Mouse (Mus musculus) CH12.LX (cell line): Measurements from ENCODE around the gene Dph7. TPM values are rescaled to one million over a fixed set of nuclear protein-coding genes. Genes with fewer than 3 reads are reported as not detected.

ENCODE experiments used
- DNase-seq: peaks from one replicate; pipeline ENCODE4 v3.0.0-alpha.2; 2013; ENCODE audit errors: extremely low read depth
- H3K27ac ChIP-seq: 2 replicates; pipeline ENCODE4 v1.5.1; 2012; ENCODE audit warnings: low read depth, mild to moderate bottlenecking, control low read depth, moderate library complexity; ENCODE audit not compliant: insufficient read depth
- H3K27me3 ChIP-seq: replicated peaks from 2 replicates; pipeline ENCODE3; 2012; ENCODE audit warnings: inconsistent platforms
- H3K36me3 ChIP-seq, 2 experiments: replicated peaks in 1 of 2; 2 replicates each; pipeline versions ENCODE3 to v1.6.1; 2012; ENCODE audit warnings: inconsistent platforms in 1 of 2, low read length in 1 of 2, mild to moderate bottlenecking in 1 of 2, mixed read lengths in 1 of 2, moderate library complexity in 1 of 2; ENCODE audit not compliant: control insufficient read depth in 1 of 2, insufficient read depth in 1 of 2
- H3K4me1 ChIP-seq, 2 experiments: 2 replicates each; pipeline ENCODE4 v1.6.1; 2012; ENCODE audit warnings: inconsistent platforms in 1 of 2, moderate library complexity in 1 of 2; ENCODE audit not compliant: insufficient read depth in 2 of 2, control insufficient read depth in 1 of 2
- H3K4me2 ChIP-seq: 2 replicates; pipeline ENCODE4 v1.6.1; 2012; ENCODE audit warnings: low read depth, mild to moderate bottlenecking, control low read depth; ENCODE audit not compliant: poor library complexity, insufficient read depth, severe bottlenecking
- H3K4me3 ChIP-seq, 3 experiments: fragments of 150-350 bp in 1 of 3; sonication (generic) in 1 of 3; replicated peaks in 1 of 3; 2 replicates each; pipeline versions ENCODE3 to v1.5.1; 2011 to 2012; ENCODE audit warnings: low read depth in 2 of 3, low read length in 2 of 3, mild to moderate bottlenecking in 2 of 3, moderate library complexity in 2 of 3, control low read depth in 1 of 3, improper control_type of control experiment in 1 of 3, inconsistent platforms in 1 of 3, mixed read lengths in 1 of 3; ENCODE audit not compliant: poor library complexity in 1 of 3
- H3K79me2 ChIP-seq: replicated peaks from 2 replicates; pipeline ENCODE4 v1.6.1; 2012; ENCODE audit warnings: mild to moderate bottlenecking, moderate library complexity; ENCODE audit not compliant: control insufficient read depth, poor library complexity, insufficient read depth, severe bottlenecking; ENCODE audit errors: extremely low read depth
- H3K9ac ChIP-seq: 2 replicates; pipeline ENCODE4 v1.6.1; 2012; ENCODE audit warnings: low read depth, mild to moderate bottlenecking, control low read depth, moderate library complexity; ENCODE audit not compliant: insufficient read depth
- H3K9me3 ChIP-seq: replicated peaks from 2 replicates; pipeline ENCODE3; 2012; ENCODE audit warnings: low read length, inconsistent platforms, mixed read lengths
- CHD1 ChIP-seq: IDR thresholded peaks from 2 replicates; pipeline ENCODE4 v1.6.1; 2012; ENCODE audit warnings: low read depth, low read length, improper control_type of control experiment, inconsistent platforms
- CHD2 ChIP-seq: IDR thresholded peaks from 2 replicates; pipeline ENCODE4 v1.6.1; 2011; ENCODE audit warnings: low read length, improper control_type of control experiment
- CTCF ChIP-seq, 2 experiments: IDR thresholded peaks in 1 of 2; conservative IDR thresholded peaks in 1 of 2; 2 replicates each; pipeline ENCODE4 v1.5.1; 2011 to 2012; ENCODE audit warnings: low read depth in 2 of 2, low read length in 2 of 2, improper control_type of control experiment in 1 of 2, inconsistent platforms in 1 of 2, mild to moderate bottlenecking in 1 of 2, moderate library complexity in 1 of 2
- E2F4 ChIP-seq: IDR thresholded peaks from 2 replicates; pipeline ENCODE4 v1.6.1; 2011; ENCODE audit warnings: low read depth, low read length, improper control_type of control experiment; ENCODE audit not compliant: insufficient replicate concordance
- ELF1 ChIP-seq: IDR thresholded peaks from 2 replicates; pipeline ENCODE4 v1.6.1; 2014; ENCODE audit warnings: low read depth, mild to moderate bottlenecking, inconsistent platforms, low read length, improper control_type of control experiment
- ETS1 ChIP-seq: conservative IDR thresholded peaks from 2 replicates; pipeline ENCODE4 v1.6.1; 2012; ENCODE audit warnings: low read depth, mild to moderate bottlenecking, inconsistent platforms, low read length, improper control_type of control experiment, moderate library complexity
- GABPA ChIP-seq: IDR thresholded peaks from 2 replicates; pipeline ENCODE4 v1.6.1; 2012; ENCODE audit warnings: low read depth, low read length, improper control_type of control experiment, inconsistent platforms; ENCODE audit not compliant: insufficient replicate concordance
- JUND ChIP-seq: conservative IDR thresholded peaks from 2 replicates; pipeline ENCODE4 v1.6.1; 2011; ENCODE audit warnings: low read depth, low read length, improper control_type of control experiment
- KAT2A ChIP-seq: IDR thresholded peaks from 2 replicates; pipeline ENCODE4 v1.6.1; 2012; ENCODE audit warnings: low read length, improper control_type of control experiment, inconsistent platforms; ENCODE audit not compliant: insufficient replicate concordance
- MAZ ChIP-seq: IDR thresholded peaks from 2 replicates; pipeline ENCODE4 v1.6.1; 2012; ENCODE audit warnings: low read depth, mild to moderate bottlenecking, inconsistent platforms, low read length, improper control_type of control experiment, moderate library complexity
- MXI1 ChIP-seq: IDR thresholded peaks from 2 replicates; pipeline ENCODE4 v1.6.1; 2011; ENCODE audit warnings: mild to moderate bottlenecking, low read depth, low read length, improper control_type of control experiment
- MYC ChIP-seq: IDR thresholded peaks from 2 replicates; pipeline ENCODE4 v1.6.1; 2011; ENCODE audit warnings: low read depth, mild to moderate bottlenecking, improper control_type of control experiment, low read length
- NELFE ChIP-seq: IDR thresholded peaks from 2 replicates; pipeline ENCODE4 v1.6.1; 2011; ENCODE audit warnings: low read depth, low read length, improper control_type of control experiment
- NRF1 ChIP-seq: IDR thresholded peaks from 2 replicates; pipeline ENCODE4 v1.6.1; 2014; ENCODE audit warnings: low read depth, mild to moderate bottlenecking, inconsistent platforms, low read length, improper control_type of control experiment, moderate library complexity
- POLR2A ChIP-seq: IDR thresholded peaks from 2 replicates; pipeline ENCODE4 v1.6.1; 2011; ENCODE audit warnings: low read depth, mild to moderate bottlenecking, improper control_type of control experiment, low read length
- POLR2AphosphoS2 ChIP-seq: IDR thresholded peaks from 2 replicates; pipeline ENCODE4 v1.6.1; 2011; ENCODE audit warnings: low read depth, low read length, improper control_type of control experiment
- RAD21 ChIP-seq: IDR thresholded peaks from 2 replicates; pipeline ENCODE4 v1.6.1; 2011; ENCODE audit warnings: low read depth, mild to moderate bottlenecking, low read length, improper control_type of control experiment, moderate library complexity
- SIN3A ChIP-seq: IDR thresholded peaks from 2 replicates; pipeline ENCODE4 v1.6.1; 2012; ENCODE audit warnings: low read length, improper control_type of control experiment, inconsistent platforms
- UBTF ChIP-seq: IDR thresholded peaks from 2 replicates; pipeline ENCODE4 v1.6.1; 2012; ENCODE audit warnings: low read depth, mild to moderate bottlenecking, inconsistent platforms, low read length, improper control_type of control experiment, moderate library complexity
- ZKSCAN1 ChIP-seq: IDR thresholded peaks from 2 replicates; pipeline ENCODE4 v1.6.1; 2012; ENCODE audit warnings: low read depth, inconsistent platforms, low read length, improper control_type of control experiment, borderline replicate concordance
- ZMIZ1 ChIP-seq: IDR thresholded peaks from 2 replicates; pipeline ENCODE4 v1.6.1; 2012; ENCODE audit warnings: low read depth, mild to moderate bottlenecking, inconsistent platforms, low read length, improper control_type of control experiment
- ZNF384 ChIP-seq: IDR thresholded peaks from 2 replicates; pipeline ENCODE4 v1.6.1; 2012; ENCODE audit warnings: low read depth, low read length, improper control_type of control experiment, inconsistent platforms
- dilution Hi-C: fragments of 300-500 bp; cut with MboI; formaldehyde crosslinking; loops from 2 replicates; pipeline ENCODE4 v1.14.3; 2020; ENCODE audit warnings: low sequenced_read_pairs; ENCODE audit not compliant: extremely low pct_unique_long_range_greater_than_20kb, extremely low pct_ligation_motif_present
- in situ Hi-C: fragments of 300-500 bp; cut with MboI; formaldehyde crosslinking; loops from 3 replicates; pipeline ENCODE4 v1.14.3; 2019; ENCODE audit warnings: low sequenced_read_pairs, low pct_ligation_motif_present, low pct_unique_long_range_greater_than_20kb, mixed read lengths
- polyA plus RNA-seq: library from polyadenylated mRNA; unstranded; fragments of >175 nt; gene quantifications from 2 replicates; pipeline ENCODE4 v1.2.1, GENCODE M21; 2012; ENCODE audit warnings: low read depth; ENCODE audit not compliant: insufficient read length
- total RNA-seq, 2 experiments: library from RNA; depleted of rRNA; stranded (reverse); fragments of 300-350 nt in 1 of 2; fragments of >200 nt in 1 of 2; gene quantifications; 2 replicates each; pipeline ENCODE4 v1.2.3; 2012 to 2014

Gene Dph7
- total and polyA plus RNA-seq, 3 experiments = 23.4 to 24.7 (median 24.6) TPM

GRCm38 (mm10) chr2:24949421-24950188 is 12.6 kb upstream of the Dph7 start, which contains the start of gene Zmynd19 (continued):
- TF ChIP-seq JUND (no peak), POLR2AphosphoS2 (no peak), ELF1 (peak; percentile 65; the same call in 1 of the 2 replicates), NRF1 (peak; percentile 99), NELFE (peak; percentile 77), CHD2 (peak; percentile 92), POLR2A (peak; percentile 86), MYC (peak; percentile 77; the same call in 1 of the 2 replicates), E2F4 (peak; percentile 93), CHD1 (no peak), UBTF (no peak), ZKSCAN1 (peak; percentile 45; the same call in 1 of the 2 replicates), MXI1 (peak; percentile 92), KAT2A (peak; percentile 74; the same call in 1 of the 2 replicates), ETS1 (no peak), MAZ (peak; percentile 69; the same call in 1 of the 2 replicates), CTCF (conservative IDR thresholded peaks at IDR 0.05 in 1 of 2, IDR thresholded peaks at IDR 0.05 in 1 of 2; ENCODE audit: low read depth in 2 of 2, low read length in 2 of 2) (no peak), ZMIZ1 (peak; percentile 79)

GRCm38 (mm10) chr2:24950189-24950535 is 12.0 kb upstream of the Dph7 start:
- peaks cover 22% of the 10 kb centered on the region for H3K79me2 ChIP-seq
- H3K4me3 ChIP-seq = peak overlapping the region; percentile 57 to 97 (median 85)
- DNase-seq = no peak
- peaks cover 5% of the 10 kb centered on the region for H3K27me3 ChIP-seq
- no peak overlapping the region for H3K27ac ChIP-seq
- TF ChIP-seq SIN3A (peak; percentile 1; the same call in 1 of the 2 replicates), ZMIZ1 (no peak), UBTF (peak; percentile 61; the same call in 1 of the 2 replicates), CTCF (conservative IDR thresholded peaks at IDR 0.05 in 1 of 2, IDR thresholded peaks at IDR 0.05 in 1 of 2; ENCODE audit: low read depth in 2 of 2, low read length in 2 of 2) (no peak), ZNF384 (no peak), NELFE (no peak), GABPA (no peak), RAD21 (no peak), POLR2AphosphoS2 (no peak), ETS1 (no peak)
- H3K4me1 ChIP-seq = peaks cover 4 to 42% of the 10 kb centered on the region in 2 experiments; a peak in 3 of 4 replicates
- dilution Hi-C loops (no loop called here), in situ Hi-C loops (no loop called here)
- H3K4me2 ChIP-seq = peak overlapping the region; percentile 73
- peak overlapping the region; percentile 91 for H3K9ac ChIP-seq
- no peaks in the 10 kb centered on the region for H3K9me3 ChIP-seq
- H3K36me3 ChIP-seq = peaks cover 27 to 36% of the 10 kb centered on the region in 2 experiments
